Mouse (Mus musculus): ENCODE data around the gene Cdkn2aip.

GRCm38 (mm10) chr8:47680306-47680705 is 33.4 kb downstream of the Cdkn2aip start:
- TF ChIP-seq POLR2A (IDR thresholded peaks at IDR 0.05; ENCODE audit: control insufficient read depth in 1 of 2, insufficient read depth in 1 of 2, low read depth in 1 of 2, low read length in 2 of 2, poor library complexity in 1 of 2) (no peak), POLR2AphosphoS2 (IDR thresholded peaks at IDR 0.05; ENCODE audit: low read length) (no peak), TCF12 (IDR thresholded peaks at IDR 0.05; ENCODE audit: low read depth, low read length) (no peak), ELF1 (IDR thresholded peaks at IDR 0.05; ENCODE audit: low read depth, low read length) (no peak), KAT2A (conservative IDR thresholded peaks at IDR 0.05; ENCODE audit: low read depth, low read length) (no peak), CTCF (IDR thresholded peaks at IDR 0.05 in 2 of 3, conservative IDR thresholded peaks at IDR 0.05 in 1 of 3; ENCODE audit: control insufficient read depth in 1 of 3, insufficient read depth in 1 of 3, low read depth in 2 of 3, low read length in 3 of 3, poor library complexity in 1 of 3, severe bottlenecking in 1 of 3) (no peak), SIN3A (IDR thresholded peaks at IDR 0.05; ENCODE audit: low read length) (no peak), POLR2AphosphoS5 (IDR thresholded peaks at IDR 0.05; ENCODE audit: borderline replicate concordance, low read depth, low read length) (no peak), GATA1 (IDR thresholded peaks at IDR 0.05; ENCODE audit: low read depth, low read length) (no peak), MYB (IDR thresholded peaks at IDR 0.05; ENCODE audit: low read depth, low read length) (no peak), MAX (IDR thresholded peaks at IDR 0.05; ENCODE audit: low read length) (no peak), MAFK (IDR thresholded peaks at IDR 0.05; ENCODE audit: borderline replicate concordance, low read depth, low read length) (no peak)
